ENCODE assay signal across 26 mouse cellular contexts in genomic region chr12:110541528-110541927, GRCm38 (mm10). TPM values are rescaled to one million over a fixed set of nuclear protein-coding genes. Genes with fewer than 3 reads are reported as not detected.
DNase-seq lines count a peak whose midpoint lies in the region; ATAC-seq and TF ChIP-seq lines count a peak whose summit lies in the region.
"Had no signal": no experiment of that assay in that cellular context is flagged by ENCODE, and none has a peak within 500 bp of the region (broad histone marks: within the 10 kb centered on the region; RNA-seq: fewer than 3 reads in every experiment).

No protein-coding gene starts in this region.

- TF ChIP-seq CTCF in E14TG2a.4 (conservative IDR thresholded peaks at IDR 0.05; ENCODE audit: low read length), result no peak
- no peak for TF ChIP-seq CTCF in lung, adult 2 months (IDR thresholded peaks at IDR 0.05; ENCODE audit: insufficient read depth, low read length)

- DNase-seq in hindbrain, embryonic 10.5 days (ENCODE audit: low spot score), result no peak
- DNase-seq in hindbrain, embryonic 11.5 days (ENCODE audit: low spot score), result no peak
- DNase-seq in R1 (ENCODE audit: low read depth, low spot score), result peak; percentile 72
- no peak for DNase-seq in right cerebral cortex, postnatal 25 days
- DNase-seq in lung, adult 2 months, result no peak
- DNase-seq: adrenal gland, adult 8-10 months; adrenal gland, postnatal 25 days; B cell, adult 2 months; cerebellum, adult 11-12 months; cerebellum, adult 8-10 months; cerebellum, postnatal 36 days; embryo, embryonic 11 days; forebrain, postnatal 0 days; gastrocnemius, adult 2 months; gastrocnemius, postnatal 14 days had no signal

- no peak overlapping the region for H3K4me3 ChIP-seq in hindbrain, embryonic 10.5 days
- H3K4me3 ChIP-seq in hindbrain, embryonic 11.5 days (ENCODE audit: low read depth, low read length), result no peak overlapping the region
- H3K4me3 ChIP-seq in E14TG2a.4 (replicated peaks; ENCODE audit: low read length), result peak overlapping the region; percentile 37; the same call in 1 of the 2 replicates
- no peak overlapping the region for H3K4me3 ChIP-seq in lung, adult 2 months (replicated peaks; ENCODE audit: extremely low read depth, low read depth, low read length)
- H3K4me3 ChIP-seq: embryonic facial prominence, embryonic 10.5 days; embryonic facial prominence, embryonic 13.5 days; erythroblast, embryonic 14.5 days; forebrain, embryonic 13.5 days; gastrocnemius, adult 2 months had no signal

- peaks cover 34% of the 10 kb centered on the region for H3K36me3 ChIP-seq in hindbrain, embryonic 10.5 days
- H3K36me3 ChIP-seq in hindbrain, embryonic 11.5 days (ENCODE audit: control insufficient read depth, insufficient read depth, low read length), result no peaks in the 10 kb centered on the region
- peaks cover 80% of the 10 kb centered on the region for H3K36me3 ChIP-seq in E14TG2a.4 (ENCODE audit: insufficient read depth, low read length)

- H3K4me1 ChIP-seq in hindbrain, embryonic 10.5 days (replicated peaks), result peaks cover 21% of the 10 kb centered on the region
- no peaks in the 10 kb centered on the region for H3K4me1 ChIP-seq in hindbrain, embryonic 11.5 days (replicated peaks; ENCODE audit: control insufficient read depth, insufficient read depth, low read length)
- peaks cover 49% of the 10 kb centered on the region for H3K4me1 ChIP-seq in E14TG2a.4 (replicated peaks; ENCODE audit: low read depth, low read length)
- peaks cover 3% of the 10 kb centered on the region; the same call in 1 of the 2 replicates for H3K4me1 ChIP-seq in lung, adult 2 months (ENCODE audit: control insufficient read depth, insufficient read depth, low read length)
- H3K4me1 ChIP-seq: embryonic facial prominence, embryonic 13.5 days; forebrain, embryonic 13.5 days had no signal

- no peak overlapping the region for H3K4me2 ChIP-seq in hindbrain, embryonic 11.5 days (replicated peaks; ENCODE audit: low read depth, low read length)
- H3K4me2 ChIP-seq: embryonic facial prominence, embryonic 13.5 days; forebrain, embryonic 13.5 days; heart, embryonic 11.5 days; hindbrain, embryonic 14.5 days had no signal

- no peaks in the 10 kb centered on the region for H3K27me3 ChIP-seq in hindbrain, embryonic 10.5 days (ENCODE audit: insufficient read depth, poor library complexity, severe bottlenecking)
- H3K27me3 ChIP-seq in hindbrain, embryonic 11.5 days (ENCODE audit: control insufficient read depth, insufficient read depth, low read length), result no peaks in the 10 kb centered on the region
- H3K27me3 ChIP-seq in E14TG2a.4 (ENCODE audit: insufficient read depth, low read length), result no peaks in the 10 kb centered on the region
- H3K27me3 ChIP-seq: CH12.LX; embryonic facial prominence, embryonic 13.5 days; forebrain, embryonic 13.5 days had no signal

- 78% methylated on average over 5 of the region's 5 CpGs for WGBS in hindbrain, embryonic 10.5 days
- 90% methylated on average over 5 of the region's 5 CpGs for WGBS in hindbrain, embryonic 11.5 days
- WGBS in lung, adult 2 months, result 87% methylated on average over 5 of the region's 5 CpGs

- ATAC-seq in hindbrain, embryonic 11.5 days (ENCODE audit: low FRiP score), result no peak
- ATAC-seq: forebrain, embryonic 13.5 days; forebrain, postnatal 0 days; hindbrain, postnatal 0 days; inflammation-experienced regulatory T-cells, adult 6 months; intestine, embryonic 16.5 days had no signal

- peak overlapping the region; percentile 51 for H3K27ac ChIP-seq in hindbrain, embryonic 10.5 days
- H3K27ac ChIP-seq in hindbrain, embryonic 11.5 days (ENCODE audit: low read depth, low read length), result no peak overlapping the region
- H3K27ac ChIP-seq: embryonic facial prominence, embryonic 10.5 days; embryonic facial prominence, embryonic 13.5 days; forebrain, embryonic 13.5 days; gastrocnemius, adult 2 months; hindbrain, embryonic 14.5 days; hindbrain, postnatal 0 days had no signal

- no peak overlapping the region for H3K9ac ChIP-seq in hindbrain, embryonic 11.5 days (ENCODE audit: low read depth, low read length)
- H3K9ac ChIP-seq: embryonic facial prominence, embryonic 13.5 days; forebrain, embryonic 13.5 days; forebrain, postnatal 0 days; hindbrain, embryonic 14.5 days had no signal

- no peaks in the 10 kb centered on the region for H3K9me3 ChIP-seq in hindbrain, embryonic 10.5 days
- no peaks in the 10 kb centered on the region for H3K9me3 ChIP-seq in hindbrain, embryonic 11.5 days (ENCODE audit: control insufficient read depth, low read length)
- H3K9me3 ChIP-seq in E14TG2a.4 (ENCODE audit: low read length), result no peaks in the 10 kb centered on the region
- H3K9me3 ChIP-seq: embryonic facial prominence, embryonic 10.5 days; embryonic facial prominence, embryonic 13.5 days; forebrain, embryonic 13.5 days had no signal

- no peak for TF ChIP-seq POLR2A in lung, adult 2 months (IDR thresholded peaks at IDR 0.05; ENCODE audit: borderline replicate concordance, extremely low read depth, low read depth, low read length)

RNA-seq across cellular contexts. Expression of gene Dync1h1, which starts 59.7 kb away (rescaled TPM):
- 70.8 and 74.2 TPM in 2 replicates for polyA plus RNA-seq in hindbrain, embryonic 10.5 days (2016; fragmentation: Nextera tagmentation; extraction: Ambion mirVana)
- 81.7 and 93.0 TPM in 2 replicates for polyA plus RNA-seq in hindbrain, embryonic 11.5 days (2014; fragmentation: Nextera tagmentation; extraction: Ambion mirVana)
- polyA plus RNA-seq in lung, adult 2 months (2012; rRNA removed), result 282 and 294 TPM in 2 replicates
